Mouse (Mus musculus): Measurements from ENCODE around the gene Ano3. TPM values are rescaled to one million over a fixed set of nuclear protein-coding genes. Genes with fewer than 3 reads are reported as not detected.

Ano3 gene
- not detected for total RNA-seq (2023)

DNA sequence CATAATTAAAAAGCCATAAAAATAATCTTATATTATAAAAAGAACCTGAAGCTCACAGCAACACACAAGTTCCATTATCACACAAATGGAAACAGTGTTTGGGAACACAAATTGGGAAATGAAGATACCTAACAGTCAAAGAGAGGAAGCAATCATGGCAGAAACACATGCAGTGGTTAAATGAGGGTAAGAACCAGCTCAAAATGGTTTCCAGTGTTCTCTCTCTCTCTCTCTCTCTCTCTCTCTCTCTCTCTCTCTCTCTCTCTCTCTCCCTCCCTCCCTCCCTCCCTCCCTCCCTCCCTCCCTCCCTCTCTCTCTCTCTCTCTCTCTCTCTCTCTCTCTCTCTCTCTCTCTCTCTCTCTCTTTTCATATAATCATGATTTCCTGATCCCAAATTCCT lies at the start of gene Ano3:
TSS of gene Ano3 (minus strand) at position 101 of the 400 bp plus-strand sequence.

GRCm38 (mm10) chr2:110721290-110721753 lies 229.4 kb downstream of the Ano3 start, which contains the start of gene Muc15:
Muc15 (plus strand) TSS chr2:110721340.

Other genes starting within 250 kb of the Ano3 start
- not detected for gene Muc15, start 229.6 kb downstream of the Ano3 start, total RNA-seq (2023)
- not detected for gene Gm13941, start 155.1 kb upstream of the Ano3 start, total RNA-seq (2023)
- gene Gm15130, start 202.0 kb upstream of the Ano3 start, total RNA-seq (2023), result not detected